Comparison of ENCODE assay signal across 8 mouse cellular contexts in the genomic region with DNA sequence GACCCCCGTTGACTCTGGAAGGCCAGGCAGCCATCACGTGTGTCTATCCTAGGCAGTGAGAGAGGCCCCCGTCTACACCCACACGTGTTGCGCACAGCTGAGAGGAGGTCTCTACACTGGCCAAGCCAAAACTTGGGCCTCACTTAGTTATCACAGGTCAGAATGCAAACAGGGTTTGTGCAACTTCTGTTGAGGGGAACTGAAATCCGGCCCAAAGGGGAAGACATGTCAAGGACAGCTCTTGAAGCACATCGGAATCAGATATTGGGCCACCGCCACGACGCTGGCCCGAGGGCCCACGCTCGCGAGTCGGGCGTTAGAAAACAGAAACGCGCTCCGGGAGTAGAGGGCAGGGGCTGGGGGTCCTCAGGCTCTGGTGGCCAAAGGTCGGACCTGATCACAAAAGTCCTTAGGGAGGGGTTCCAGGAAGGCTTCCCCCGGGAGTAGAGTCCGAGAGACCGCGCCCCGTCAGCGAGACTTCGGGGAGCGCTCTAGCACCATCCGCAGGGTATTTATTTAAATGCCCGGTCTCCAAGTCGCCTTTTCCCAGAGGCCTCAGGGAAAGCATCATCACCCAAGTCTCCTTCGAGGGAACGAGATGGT. TPM values are rescaled to one million over a fixed set of nuclear protein-coding genes. Genes with fewer than 3 reads are reported as not detected.
A peak's percentile ranks its signal among the peaks of the same experiment; 100 is the strongest.
DNase-seq lines count a peak whose midpoint lies in the region; ATAC-seq and TF ChIP-seq lines count a peak whose summit lies in the region.

No protein-coding gene starts in this region.

- H3K9ac ChIP-seq in forebrain, embryonic 11.5 days (ENCODE audit: low read length), result peak overlapping the region; percentile 90
- H3K9ac ChIP-seq in hindbrain, embryonic 12.5 days, result peak overlapping the region; percentile 90
- H3K9ac ChIP-seq in liver, embryonic 12.5 days, result peak overlapping the region; percentile 91
- peak overlapping the region; percentile 68 for H3K9ac ChIP-seq in midbrain, embryonic 16.5 days (ENCODE audit: low read depth, low read length)
- peak overlapping the region; percentile 90 for H3K9ac ChIP-seq in stomach, postnatal 0 days (ENCODE audit: low read length)

- under 1% methylated on average over 33 of the region's 33 CpGs for WGBS in forebrain, embryonic 11.5 days
- under 1% methylated on average over 33 of the region's 33 CpGs for WGBS in hindbrain, embryonic 12.5 days
- under 1% methylated on average over 33 of the region's 33 CpGs for WGBS in liver, embryonic 12.5 days (ENCODE audit: insufficient replicate concordance)
- under 1% methylated on average over 33 of the region's 33 CpGs for WGBS in midbrain, embryonic 16.5 days
- under 1% methylated on average over 33 of the region's 33 CpGs for WGBS in stomach, postnatal 0 days

- peaks cover 28% of the 10 kb centered on the region for H3K4me1 ChIP-seq in forebrain, embryonic 11.5 days (replicated peaks; ENCODE audit: control insufficient read depth, insufficient read depth, low read length)
- peaks cover 46% of the 10 kb centered on the region for H3K4me1 ChIP-seq in hindbrain, embryonic 12.5 days
- H3K4me1 ChIP-seq in liver, embryonic 12.5 days, result peaks cover 63% of the 10 kb centered on the region
- peaks cover 44% of the 10 kb centered on the region for H3K4me1 ChIP-seq in midbrain, embryonic 16.5 days (ENCODE audit: control insufficient read depth, insufficient read depth, low read length)
- 0 out of 2 replicates have a peak, but pooled peaks cover 2% of the 10 kb centered on the region for H3K4me1 ChIP-seq in stomach, postnatal 0 days (replicated peaks; ENCODE audit: control insufficient read depth, insufficient read depth)

- H3K27me3 ChIP-seq in forebrain, embryonic 11.5 days (ENCODE audit: control insufficient read depth, insufficient read depth, low read length), result no peaks in the 10 kb centered on the region
- H3K27me3 ChIP-seq in hindbrain, embryonic 12.5 days, result no peaks in the 10 kb centered on the region
- no peaks in the 10 kb centered on the region for H3K27me3 ChIP-seq in liver, embryonic 12.5 days (replicated peaks)
- no peaks in the 10 kb centered on the region for H3K27me3 ChIP-seq in midbrain, embryonic 16.5 days (ENCODE audit: control insufficient read depth, insufficient read depth, low read depth, low read length)
- no peaks in the 10 kb centered on the region for H3K27me3 ChIP-seq in stomach, postnatal 0 days (ENCODE audit: control insufficient read depth, insufficient read depth, low read length)

- DNase-seq in ovary, adult 18-20 months (ENCODE audit: low spot score), result peak; percentile 6
- DNase-seq in ovary, postnatal 14 days (ENCODE audit: low spot score), result no peak
- peak; percentile 52 for DNase-seq in adrenal gland, postnatal 10 days
- DNase-seq in forebrain, embryonic 11.5 days (ENCODE audit: low spot score), result peak; percentile 61
- DNase-seq in stomach, postnatal 0 days (ENCODE audit: low spot score), result no peak

- peaks cover 16% of the 10 kb centered on the region for H3K36me3 ChIP-seq in forebrain, embryonic 11.5 days (ENCODE audit: control insufficient read depth, insufficient read depth, low read length)
- H3K36me3 ChIP-seq in hindbrain, embryonic 12.5 days, result peaks cover 32% of the 10 kb centered on the region
- H3K36me3 ChIP-seq in liver, embryonic 12.5 days, result peaks cover 44% of the 10 kb centered on the region
- H3K36me3 ChIP-seq in midbrain, embryonic 16.5 days (ENCODE audit: control insufficient read depth, insufficient read depth, low read length), result peaks cover 16% of the 10 kb centered on the region
- H3K36me3 ChIP-seq in stomach, postnatal 0 days (ENCODE audit: control insufficient read depth, insufficient read depth, low read length), result peaks cover 21% of the 10 kb centered on the region

- no peak for TF ChIP-seq CTCF in stomach, postnatal 0 days (IDR thresholded peaks at IDR 0.05; ENCODE audit: low read depth)

- peak overlapping the region; percentile 73 for H3K27ac ChIP-seq in forebrain, embryonic 11.5 days (ENCODE audit: low read depth, low read length)
- peak overlapping the region; percentile 78 for H3K27ac ChIP-seq in hindbrain, embryonic 12.5 days
- peak overlapping the region; percentile 90 for H3K27ac ChIP-seq in liver, embryonic 12.5 days
- H3K27ac ChIP-seq in midbrain, embryonic 16.5 days (ENCODE audit: low read length), result peak overlapping the region; percentile 71
- peak overlapping the region; percentile 90 for H3K27ac ChIP-seq in stomach, postnatal 0 days (replicated peaks)

- TF ChIP-seq EP300 in stomach, postnatal 0 days (optimal IDR thresholded peaks at IDR 0.05), result no peak

- H3K4me3 ChIP-seq in forebrain, embryonic 11.5 days (ENCODE audit: low read depth, low read length), result peak overlapping the region; percentile 77
- peak overlapping the region; percentile 86 for H3K4me3 ChIP-seq in hindbrain, embryonic 12.5 days
- H3K4me3 ChIP-seq in liver, embryonic 12.5 days, result peak overlapping the region; percentile 93
- H3K4me3 ChIP-seq in midbrain, embryonic 16.5 days (ENCODE audit: low read depth, low read length), result peak overlapping the region; percentile 59
- peak overlapping the region; percentile 83 for H3K4me3 ChIP-seq in stomach, postnatal 0 days (ENCODE audit: low read depth, low read length)

- ATAC-seq in forebrain, embryonic 11.5 days (replicated peaks; ENCODE audit: low FRiP score), result no peak
- no peak for ATAC-seq in hindbrain, embryonic 12.5 days (ENCODE audit: low FRiP score)
- no peak for ATAC-seq in liver, embryonic 12.5 days
- no peak for ATAC-seq in midbrain, embryonic 16.5 days
- ATAC-seq in stomach, postnatal 0 days (ENCODE audit: low FRiP score, low TSS enrichment), result peak; percentile 0; the same call in 1 of the 2 replicates

- H3K9me3 ChIP-seq in forebrain, embryonic 11.5 days (ENCODE audit: control insufficient read depth, low read length), result no peaks in the 10 kb centered on the region
- H3K9me3 ChIP-seq in hindbrain, embryonic 12.5 days (replicated peaks), result no peaks in the 10 kb centered on the region
- no peaks in the 10 kb centered on the region for H3K9me3 ChIP-seq in liver, embryonic 12.5 days (replicated peaks)
- H3K9me3 ChIP-seq in midbrain, embryonic 16.5 days (replicated peaks; ENCODE audit: control insufficient read depth, low read length, poor library complexity, severe bottlenecking), result no peaks in the 10 kb centered on the region
- no peaks in the 10 kb centered on the region for H3K9me3 ChIP-seq in stomach, postnatal 0 days (ENCODE audit: control insufficient read depth, low read length)

- peak overlapping the region; percentile 97 for H3K4me2 ChIP-seq in forebrain, embryonic 11.5 days (ENCODE audit: low read depth, low read length, severe bottlenecking)
- H3K4me2 ChIP-seq in hindbrain, embryonic 12.5 days (replicated peaks), result peak overlapping the region; percentile 73
- H3K4me2 ChIP-seq in liver, embryonic 12.5 days, result peak overlapping the region; percentile 83
- H3K4me2 ChIP-seq in midbrain, embryonic 16.5 days (ENCODE audit: low read length), result peak overlapping the region; percentile 88
- peak overlapping the region; percentile 83 for H3K4me2 ChIP-seq in stomach, postnatal 0 days (replicated peaks; ENCODE audit: low read depth)

RNA-seq across cellular contexts. Expression of gene Hsp90b1, which starts 0.6 kb away (rescaled TPM):
- total RNA-seq in adrenal gland, postnatal 10 days (2021), result 100 to 1,000 TPM; 394 to 499 TPM
- 429 and 475 TPM in 2 replicates for polyA plus RNA-seq in forebrain, embryonic 11.5 days (2014; fragmentation: Nextera tagmentation; extraction: Ambion mirVana)
- 551 and 555 TPM in 2 replicates for polyA plus RNA-seq in hindbrain, embryonic 12.5 days (2016; fragmentation: Nextera tagmentation; extraction: Ambion mirVana)
- 432 and 438 TPM in 2 replicates for polyA plus RNA-seq in liver, embryonic 12.5 days (2016; fragmentation: Nextera tagmentation; extraction: Ambion mirVana)
- 286 and 330 TPM in 2 replicates for polyA plus RNA-seq in midbrain, embryonic 16.5 days (2015; fragmentation: Nextera tagmentation; extraction: Ambion mirVana)
- polyA plus RNA-seq in stomach, postnatal 0 days (2015; fragmentation: Nextera tagmentation; extraction: Ambion mirVana), result 402 and 403 TPM in 2 replicates

RNA-seq across cellular contexts. Expression of gene Ttc41, which starts 0.9 kb away (rescaled TPM):
- 1 to 10 TPM; 2.2 to 2.5 TPM for total RNA-seq in adrenal gland, postnatal 10 days (2021)
- 2.5 and 3.6 TPM in 2 replicates for polyA plus RNA-seq in forebrain, embryonic 11.5 days (2014; fragmentation: Nextera tagmentation; extraction: Ambion mirVana)
- polyA plus RNA-seq in hindbrain, embryonic 12.5 days (2016; fragmentation: Nextera tagmentation; extraction: Ambion mirVana), result 2.6 and 3.4 TPM in 2 replicates
- 0.95 and 0.96 TPM in 2 replicates for polyA plus RNA-seq in liver, embryonic 12.5 days (2016; fragmentation: Nextera tagmentation; extraction: Ambion mirVana)
- polyA plus RNA-seq in midbrain, embryonic 16.5 days (2015; fragmentation: Nextera tagmentation; extraction: Ambion mirVana), result 2.5 and 2.8 TPM in 2 replicates
- 0.38 and 0.47 TPM in 2 replicates for polyA plus RNA-seq in stomach, postnatal 0 days (2015; fragmentation: Nextera tagmentation; extraction: Ambion mirVana)

RNA-seq across cellular contexts. Expression of gene Gm49358, which starts 59.1 kb away (rescaled TPM):
- total RNA-seq in adrenal gland, postnatal 10 days (2021), result 1 to 10 TPM; 7.5 to 7.8 TPM
- not detected in 2 replicates for polyA plus RNA-seq in forebrain, embryonic 11.5 days (2014; fragmentation: Nextera tagmentation; extraction: Ambion mirVana)
- not detected in 2 replicates for polyA plus RNA-seq in hindbrain, embryonic 12.5 days (2016; fragmentation: Nextera tagmentation; extraction: Ambion mirVana)
- not detected in 2 replicates for polyA plus RNA-seq in liver, embryonic 12.5 days (2016; fragmentation: Nextera tagmentation; extraction: Ambion mirVana)
- polyA plus RNA-seq in midbrain, embryonic 16.5 days (2015; fragmentation: Nextera tagmentation; extraction: Ambion mirVana), result not detected in 2 replicates
- not detected in 2 replicates for polyA plus RNA-seq in stomach, postnatal 0 days (2015; fragmentation: Nextera tagmentation; extraction: Ambion mirVana)

Comparison
In these comparisons a context has a peak if more than half of its experiments do, and no peak if none do; other contexts are left out.
1. DNase-seq: peak in ovary, adult 18-20 months (single experiment), adrenal gland, postnatal 10 days (single experiment) and forebrain, embryonic 11.5 days (single experiment); none in ovary, postnatal 14 days (single experiment) and stomach, postnatal 0 days (single experiment).
2. Peak in every context shown above with its lines, with median percentiles within 50 percentile points of each other: H3K27ac ChIP-seq, H3K4me2 ChIP-seq, H3K4me3 ChIP-seq and H3K9ac ChIP-seq.